Mouse (Mus musculus) cortical plate, adult 2 months (tissue): Measurements from ENCODE around the gene Atm. TPM values are rescaled to one million over a fixed set of nuclear protein-coding genes. Genes with fewer than 3 reads are reported as not detected.

ENCODE experiments used
- H3K27ac ChIP-seq: fragments of 200-500 bp; 2 replicates; pipeline ENCODE4 v1.5.1; 2012; ENCODE audit warnings: low read length, control low read depth, inconsistent platforms; ENCODE audit not compliant: insufficient read depth
- H3K4me1 ChIP-seq: fragments of 200-500 bp; 2 replicates; pipeline ENCODE4 v1.6.1; 2011; ENCODE audit warnings: low read length; ENCODE audit not compliant: control insufficient read depth, insufficient read depth
- H3K4me3 ChIP-seq: fragments of 200-500 bp; 2 replicates; pipeline ENCODE4 v1.5.1; 2011; ENCODE audit warnings: mild to moderate bottlenecking, low read length, control low read depth; ENCODE audit not compliant: insufficient read depth
- CTCF ChIP-seq: fragments of 200-500 bp; IDR thresholded peaks from 2 replicates; pipeline ENCODE4 v1.5.1; 2011; ENCODE audit warnings: mild to moderate bottlenecking, control low read depth, low read length; ENCODE audit not compliant: insufficient read depth; ENCODE audit errors: extremely low read depth
- POLR2A ChIP-seq: fragments of 200-500 bp; IDR thresholded peaks from 2 replicates; pipeline ENCODE4 v1.6.1; 2011; ENCODE audit warnings: mild to moderate bottlenecking, low read length, control low read depth; ENCODE audit not compliant: insufficient read depth; ENCODE audit errors: extremely low read depth
- polyA plus RNA-seq: library from polyadenylated mRNA; depleted of rRNA; stranded (reverse); fragments of >200 nt; gene quantifications from 2 replicates; pipeline ENCODE4 v1.2.3, GENCODE M21; 2012; rRNA removed

Atm gene
- polyA plus RNA-seq, 1 experiment, result 5.3 TPM

GRCm38 (mm10) chr9:53400696-53401095 lies 135.8 kb downstream of the Atm start:
- no peak for TF ChIP-seq POLR2A
- Histone ChIP-seq H3K4me3 (no peak overlapping the region), H3K27ac (no peak overlapping the region), H3K4me1 (peaks cover 4% of the 10 kb centered on the region; the same call in 1 of the 2 replicates)

- Histone ChIP-seq H3K4me1 (peaks cover 4% of the 10 kb centered on the region; the same call in 1 of the 2 replicates), H3K27ac (no peak overlapping the region), H3K4me3 (no peak overlapping the region)
- TF ChIP-seq POLR2A, result no peak
- TF ChIP-seq CTCF, result no peak
These were observed 137.0 kb downstream of the Atm start for GRCm38 (mm10) chr9:53399537-53399936.

GRCm38 (mm10) chr9:53398388-53398700 lies 138.2 kb downstream of the Atm start:
- Histone ChIP-seq H3K4me3 (no peak overlapping the region), H3K27ac (no peak overlapping the region), H3K4me1 (peaks cover 4% of the 10 kb centered on the region; the same call in 1 of the 2 replicates)
- TF ChIP-seq POLR2A (no peak), CTCF (peak; percentile 68)

- Histone ChIP-seq H3K4me1 (peaks cover 4% of the 10 kb centered on the region; the same call in 1 of the 2 replicates), H3K27ac (no peak overlapping the region), H3K4me3 (no peak overlapping the region)
- TF ChIP-seq CTCF (no peak), POLR2A (no peak)
These were observed 138.7 kb downstream of the Atm start for GRCm38 (mm10) chr9:53397685-53398387.

DNA sequence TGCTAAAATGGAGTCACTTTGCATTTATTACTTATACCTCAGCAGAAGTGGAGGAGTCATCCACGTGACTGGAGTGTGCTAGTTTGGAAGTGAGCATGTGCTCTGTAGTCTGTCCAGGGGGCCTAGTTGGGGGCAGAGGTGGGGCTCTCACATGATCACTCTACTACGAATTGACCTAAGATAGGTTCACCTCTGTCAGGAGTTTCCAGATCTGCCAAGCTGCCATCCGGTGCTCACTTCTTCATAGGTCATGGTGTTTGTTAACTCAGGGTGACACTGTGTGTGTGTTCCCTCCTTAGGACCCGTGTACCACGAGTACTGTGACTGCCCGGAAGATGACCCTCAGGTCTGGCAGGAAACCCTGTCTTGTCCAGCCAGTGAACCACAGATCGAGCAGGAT lies 146.4 kb downstream of the Atm start:
- Histone ChIP-seq H3K4me1 (no peaks in the 10 kb centered on the region), H3K27ac (no peak overlapping the region), H3K4me3 (no peak overlapping the region)
- TF ChIP-seq POLR2A (no peak), CTCF (no peak)

Other genes with a start within 250 kb of the Atm start
- gene Exph5, start 235.1 kb downstream of the Atm start, polyA plus RNA-seq, result 6.5 and 7.1 TPM in 2 replicates
- 3.8 and 4.2 TPM in 2 replicates for gene Kdelc2, start 152.7 kb downstream of the Atm start, polyA plus RNA-seq
- gene 4930550C14Rik, start 134.4 kb downstream of the Atm start, polyA plus RNA-seq, result 0.50 and 0.93 TPM in 2 replicates
- 10.3 and 10.9 TPM in 2 replicates for gene Npat, start 307 bp upstream of the Atm start, polyA plus RNA-seq
- gene Acat1, start 73.6 kb upstream of the Atm start, polyA plus RNA-seq, result 68.6 and 69.0 TPM in 2 replicates
- gene Cul5, start 133.3 kb upstream of the Atm start, polyA plus RNA-seq, result 20.3 and 21.4 TPM in 2 replicates
- gene Rab39, start 169.5 kb upstream of the Atm start, polyA plus RNA-seq, result 0.45 and 0.69 TPM in 2 replicates
- gene Slc35f2, start 234.8 kb upstream of the Atm start, polyA plus RNA-seq, result 5.7 and 6.2 TPM in 2 replicates